ENCODE assay signal across 20 mouse cellular contexts in genomic region chr11:27280791-27281190, GRCm38 (mm10).
DNase-seq lines count a peak whose midpoint lies in the region; ATAC-seq and TF ChIP-seq lines count a peak whose summit lies in the region.
"Had no signal": no experiment of that assay in that cellular context is flagged by ENCODE, and none has a peak within 500 bp of the region (broad histone marks: within the 10 kb centered on the region; RNA-seq: fewer than 3 reads in every experiment).

No protein-coding gene starts in this region.

- H3K4me2 ChIP-seq in kidney, embryonic 16.5 days (replicated peaks; ENCODE audit: low read depth, low read length), result no peak overlapping the region
- no peak overlapping the region for H3K4me2 ChIP-seq in forebrain, postnatal 0 days (ENCODE audit: low read depth)
- H3K4me2 ChIP-seq: embryonic facial prominence, embryonic 15.5 days; forebrain, embryonic 15.5 days; heart, embryonic 11.5 days; heart, embryonic 15.5 days; hindbrain, embryonic 13.5 days had no signal

- H3K9me3 ChIP-seq in kidney, embryonic 16.5 days (ENCODE audit: low read length), result peaks cover 5% of the 10 kb centered on the region
- H3K9me3 ChIP-seq in forebrain, postnatal 0 days (ENCODE audit: low read length), result peaks cover 5% of the 10 kb centered on the region; the same call in 1 of the 2 replicates

- H3K27me3 ChIP-seq in kidney, embryonic 16.5 days (ENCODE audit: insufficient read depth, low read length), result no peaks in the 10 kb centered on the region
- no peaks in the 10 kb centered on the region for H3K27me3 ChIP-seq in forebrain, postnatal 0 days (ENCODE audit: insufficient read depth, low read length)
- H3K27me3 ChIP-seq: embryonic facial prominence, embryonic 15.5 days; forebrain, embryonic 15.5 days; heart, embryonic 15.5 days; hindbrain, embryonic 13.5 days had no signal

- no peak overlapping the region for H3K4me3 ChIP-seq in kidney, embryonic 16.5 days (ENCODE audit: low read length)
- H3K4me3 ChIP-seq in forebrain, postnatal 0 days (ENCODE audit: low read depth, low read length), result no peak overlapping the region
- H3K4me3 ChIP-seq: embryonic facial prominence, embryonic 15.5 days; erythroblast, embryonic 14.5 days; forebrain, embryonic 15.5 days; heart, embryonic 15.5 days; hindbrain, embryonic 13.5 days had no signal

- no peak overlapping the region for H3K27ac ChIP-seq in kidney, embryonic 16.5 days (ENCODE audit: low read length)
- no peak overlapping the region for H3K27ac ChIP-seq in forebrain, postnatal 0 days (ENCODE audit: low read depth, low read length)
- H3K27ac ChIP-seq: embryonic facial prominence, embryonic 15.5 days; forebrain, embryonic 15.5 days; heart, embryonic 15.5 days; hindbrain, embryonic 13.5 days; hindbrain, postnatal 0 days had no signal

- H3K9ac ChIP-seq in kidney, embryonic 16.5 days (replicated peaks; ENCODE audit: low read length), result no peak overlapping the region
- no peak overlapping the region for H3K9ac ChIP-seq in forebrain, postnatal 0 days
- H3K9ac ChIP-seq: embryonic facial prominence, embryonic 15.5 days; forebrain, embryonic 15.5 days; heart, embryonic 15.5 days; hindbrain, embryonic 13.5 days had no signal

- ATAC-seq in kidney, embryonic 16.5 days (ENCODE audit: low FRiP score, low TSS enrichment), result no peak
- ATAC-seq in forebrain, postnatal 0 days, result no peak
- ATAC-seq: activated CD4-positive, CD25-positive, alpha-beta regulatory T cell, adult 4 months; forebrain, embryonic 15.5 days; hindbrain, postnatal 0 days had no signal

- WGBS in kidney, embryonic 16.5 days, result 67% methylated on average over 3 of the region's 3 CpGs
- 62% methylated on average over 3 of the region's 3 CpGs for WGBS in forebrain, postnatal 0 days

- TF ChIP-seq CTCF in forebrain, postnatal 0 days (IDR thresholded peaks at IDR 0.05; ENCODE audit: low read depth), result no peak

- no peaks in the 10 kb centered on the region for H3K4me1 ChIP-seq in kidney, embryonic 16.5 days (ENCODE audit: insufficient read depth, low read length)
- H3K4me1 ChIP-seq in forebrain, postnatal 0 days (ENCODE audit: insufficient read depth), result no peaks in the 10 kb centered on the region
- H3K4me1 ChIP-seq: embryonic facial prominence, embryonic 15.5 days; forebrain, embryonic 15.5 days; heart, embryonic 15.5 days; hindbrain, embryonic 13.5 days had no signal

- H3K36me3 ChIP-seq in kidney, embryonic 16.5 days (ENCODE audit: insufficient read depth, low read length), result no peaks in the 10 kb centered on the region
- no peaks in the 10 kb centered on the region for H3K36me3 ChIP-seq in forebrain, postnatal 0 days (ENCODE audit: insufficient read depth)
- H3K36me3 ChIP-seq: embryonic facial prominence, embryonic 15.5 days; forebrain, embryonic 15.5 days; heart, embryonic 15.5 days; hindbrain, embryonic 13.5 days had no signal

- peak; percentile 35 to 52 for DNase-seq in cerebellum, postnatal 10 days
- no peak for DNase-seq in cerebellum, adult 11 months
- peak; percentile 3 for DNase-seq in kidney, adult 11 months
- peak; percentile 15 for DNase-seq in ZHBTc4 (ENCODE audit: low read depth, low spot score)
- DNase-seq in kidney, postnatal 36 days, result peak; percentile 16 to 18
- DNase-seq in forebrain, postnatal 0 days, result no peak
- DNase-seq: adrenal gland, postnatal 25 days; embryo, embryonic 11 days; gastrocnemius, postnatal 10 days; heart, adult 18-20 months; heart, postnatal 14 days had no signal

Comparison
In these comparisons a context has a peak if more than half of its experiments do, and no peak if none do; other contexts are left out.
1. DNase-seq: peak in cerebellum, postnatal 10 days (2 of 2), kidney, adult 11 months (single experiment), ZHBTc4 (single experiment) and kidney, postnatal 36 days (2 of 2); none in cerebellum, adult 11 months (single experiment) and forebrain, postnatal 0 days (single experiment).